Mouse (Mus musculus): ENCODE results near the gene Dclk1. TPM values are rescaled to one million over a fixed set of nuclear protein-coding genes. Genes with fewer than 3 reads are reported as not detected.

Dclk1 gene
- total RNA-seq (2023), result not detected in 2 replicates

DNA sequence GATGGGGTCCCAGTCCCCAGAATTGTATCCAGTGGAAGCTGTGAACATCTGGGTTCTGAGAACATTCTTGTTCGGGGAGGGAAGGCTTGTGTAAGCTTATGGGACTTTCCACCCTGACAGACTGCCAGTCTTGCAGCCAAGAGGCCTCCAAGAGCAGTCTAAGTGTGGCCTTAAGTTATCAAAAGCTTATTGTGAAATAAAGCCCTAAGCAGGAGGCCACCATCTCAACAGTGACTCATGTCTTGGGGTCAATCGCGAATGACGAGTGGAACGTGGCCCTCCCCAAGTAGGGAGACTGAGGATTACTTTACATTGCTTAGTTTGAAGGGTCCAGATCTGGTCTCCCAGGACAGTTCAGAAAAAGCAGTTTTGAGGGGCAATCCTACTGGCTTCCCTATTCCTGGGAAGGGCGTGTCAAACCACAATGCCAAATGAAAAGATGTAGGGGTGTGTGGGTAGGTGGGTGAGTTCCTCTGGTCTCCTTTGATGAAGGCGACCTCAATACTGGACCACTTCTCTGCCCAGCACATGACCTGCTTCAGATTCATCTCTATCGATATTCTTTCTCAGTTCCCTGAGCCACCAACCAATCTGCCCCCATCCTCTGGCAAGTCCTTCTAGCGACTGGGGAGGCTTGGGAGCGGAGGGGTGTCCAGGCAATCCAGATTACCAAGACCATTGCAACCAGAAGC is at the start of gene Dclk1:
TSS of gene Dclk1 (plus strand) at position 635 of the 692 bp plus-strand sequence.

DNA sequence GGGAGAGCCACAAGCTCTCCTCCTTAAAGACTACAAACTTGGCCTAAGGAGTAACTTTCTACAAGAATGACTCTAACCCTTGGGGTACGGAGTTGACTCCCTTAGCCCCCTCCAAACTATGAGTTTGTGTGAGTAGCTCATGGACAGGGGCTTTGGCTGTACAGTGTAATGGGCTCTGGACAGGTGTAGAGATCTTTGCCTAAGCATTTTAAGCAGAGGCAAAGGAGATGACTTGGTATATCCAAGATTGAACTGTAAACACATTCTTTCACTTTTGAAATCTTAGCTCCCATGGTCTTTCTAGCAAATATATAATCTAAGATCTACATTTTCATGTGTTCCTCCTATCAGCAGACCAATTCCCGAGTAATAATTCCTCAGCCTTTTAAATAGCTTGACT is 229.9 kb downstream of the Dclk1 start, which contains the start of gene Gm21954:
TSS of gene Gm21954 (minus strand) at position 101 of the 400 bp plus-strand sequence.

Other genes with a start within 250 kb of the Dclk1 start
- gene Ccna1, start 186.9 kb upstream of the Dclk1 start, total RNA-seq (2023), result 0.76 TPM in 1 of 2 replicates, not detected in the other
- 3.6 and 3.7 TPM in 2 replicates for gene Spg20, start 130.3 kb upstream of the Dclk1 start, total RNA-seq (2023)
- not detected in 2 replicates for gene Ccdc169, start 105.0 kb upstream of the Dclk1 start, total RNA-seq (2023)
- not detected in 2 replicates for gene Sohlh2, start 60.3 kb upstream of the Dclk1 start, total RNA-seq (2023)
- gene Gm21954, start 229.8 kb downstream of the Dclk1 start, total RNA-seq (2023), result not detected in 2 replicates